Mouse (Mus musculus): ENCODE results near the gene Arhgap22. TPM values are rescaled to one million over a fixed set of nuclear protein-coding genes. Genes with fewer than 3 reads are reported as not detected.

Arhgap22 gene
- total and polyA plus RNA-seq, 2 experiments from 2014 or later, result 1.5 to 4.2 TPM

GRCm38 (mm10) chr14:33305645-33306281 lies 91.9 kb downstream of the Arhgap22 start:
- Histone ChIP-seq H3K4me3 (ENCODE audit: low read depth, low read length) (no peak overlapping the region), H3K4me2 (ENCODE audit: low read depth, low read length) (peak overlapping the region; percentile 8; the same call in 1 of the 2 replicates), H3K9me3 (replicated peaks; ENCODE audit: control insufficient read depth, low read length) (no peaks in the 10 kb centered on the region), H3K9ac (replicated peaks; ENCODE audit: low read depth, low read length) (no peak overlapping the region), H3K27me3 (ENCODE audit: control insufficient read depth, insufficient read depth, low read length) (peaks cover 4% of the 10 kb centered on the region; the same call in 1 of the 2 replicates), H3K4me1 (ENCODE audit: control insufficient read depth, insufficient read depth) (peaks cover 10% of the 10 kb centered on the region; the same call in 1 of the 2 replicates), H3K27ac (ENCODE audit: low read depth) (no peak overlapping the region), H3K36me3 (replicated peaks; ENCODE audit: control insufficient read depth, insufficient read depth, low read length) (no peaks in the 10 kb centered on the region)
- TF ChIP-seq EP300 (IDR thresholded peaks at IDR 0.05; ENCODE audit: low read depth) (no peak), CTCF (IDR thresholded peaks at IDR 0.05; ENCODE audit: low read depth) (no peak)
- peak; percentile 37; the same call in 1 of the 2 replicates for ATAC-seq (ENCODE audit: insufficient read depth, low read depth)
- WGBS, result 24% methylated on average over 12 of the region's 12 CpGs
- peak; percentile 42 for DNase-seq (ENCODE audit: low spot score)

GRCm38 (mm10) chr14:33310719-33311118 lies 96.9 kb downstream of the Arhgap22 start:
- peaks cover 15% of the 10 kb centered on the region; the same call in 1 of the 2 replicates for H3K27me3 ChIP-seq (ENCODE audit: control insufficient read depth, insufficient read depth, low read length)
- no peak for TF ChIP-seq EP300 (IDR thresholded peaks at IDR 0.05; ENCODE audit: low read depth)
- no peak for TF ChIP-seq CTCF (IDR thresholded peaks at IDR 0.05; ENCODE audit: low read depth)
- H3K9me3 ChIP-seq (replicated peaks; ENCODE audit: control insufficient read depth, low read length), result no peaks in the 10 kb centered on the region
- DNase-seq (ENCODE audit: low spot score), result no peak
- no peak overlapping the region for H3K27ac ChIP-seq (ENCODE audit: low read depth)
- H3K4me2 ChIP-seq (ENCODE audit: low read depth, low read length), result no peak overlapping the region
- H3K4me3 ChIP-seq (ENCODE audit: low read depth, low read length), result no peak overlapping the region
- peaks cover 4% of the 10 kb centered on the region; the same call in 1 of the 2 replicates for H3K4me1 ChIP-seq (ENCODE audit: control insufficient read depth, insufficient read depth)
- H3K9ac ChIP-seq (replicated peaks; ENCODE audit: low read depth, low read length), result no peak overlapping the region
- 25% methylated on average over 4 of the region's 4 CpGs for WGBS
- H3K36me3 ChIP-seq (replicated peaks; ENCODE audit: control insufficient read depth, insufficient read depth, low read length), result no peaks in the 10 kb centered on the region
- no peak for ATAC-seq (ENCODE audit: insufficient read depth, low read depth)

DNA sequence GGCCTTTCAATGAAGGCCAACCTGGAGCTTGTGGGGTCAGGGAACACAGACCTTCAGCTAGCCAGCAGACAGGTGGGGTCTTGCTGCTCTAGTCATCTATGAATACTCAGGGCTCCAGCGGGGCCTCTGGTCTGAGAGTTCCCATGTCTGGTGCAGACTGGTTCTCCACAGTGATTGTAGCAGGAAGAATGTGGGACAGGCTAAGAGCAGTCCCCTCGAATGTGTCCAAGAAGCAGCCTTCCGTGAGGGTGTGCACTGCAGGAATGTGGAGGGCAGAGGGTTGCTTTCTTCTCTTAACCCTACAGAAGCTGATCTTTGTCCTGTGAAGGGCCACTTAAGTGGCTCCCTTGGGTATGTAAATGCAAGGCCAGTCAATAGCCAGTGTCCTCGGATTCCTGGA lies 98.5 kb downstream of the Arhgap22 start:
- H3K27ac ChIP-seq (ENCODE audit: low read depth), result no peak overlapping the region
- TF ChIP-seq EP300 (IDR thresholded peaks at IDR 0.05; ENCODE audit: low read depth), result no peak
- TF ChIP-seq CTCF (IDR thresholded peaks at IDR 0.05; ENCODE audit: low read depth), result no peak
- H3K9me3 ChIP-seq (replicated peaks; ENCODE audit: control insufficient read depth, low read length), result no peaks in the 10 kb centered on the region
- no peak overlapping the region for H3K4me2 ChIP-seq (ENCODE audit: low read depth, low read length)
- no peak for DNase-seq (ENCODE audit: low spot score)
- no peak for ATAC-seq (ENCODE audit: insufficient read depth, low read depth)
- H3K36me3 ChIP-seq (replicated peaks; ENCODE audit: control insufficient read depth, insufficient read depth, low read length), result no peaks in the 10 kb centered on the region
- WGBS, result 56% methylated on average over 4 of the region's 4 CpGs
- H3K9ac ChIP-seq (replicated peaks; ENCODE audit: low read depth, low read length), result no peak overlapping the region
- H3K4me1 ChIP-seq (ENCODE audit: control insufficient read depth, insufficient read depth), result no peaks in the 10 kb centered on the region
- no peak overlapping the region for H3K4me3 ChIP-seq (ENCODE audit: low read depth, low read length)
- peaks cover 22% of the 10 kb centered on the region; the same call in 1 of the 2 replicates for H3K27me3 ChIP-seq (ENCODE audit: control insufficient read depth, insufficient read depth, low read length)

GRCm38 (mm10) chr14:33313624-33314023 lies 99.8 kb downstream of the Arhgap22 start:
- TF ChIP-seq EP300 (IDR thresholded peaks at IDR 0.05; ENCODE audit: low read depth) (no peak), CTCF (IDR thresholded peaks at IDR 0.05; ENCODE audit: low read depth) (peak; percentile 97)
- Histone ChIP-seq H3K4me3 (ENCODE audit: low read depth, low read length) (no peak overlapping the region), H3K9me3 (replicated peaks; ENCODE audit: control insufficient read depth, low read length) (no peaks in the 10 kb centered on the region), H3K4me1 (ENCODE audit: control insufficient read depth, insufficient read depth) (no peaks in the 10 kb centered on the region), H3K36me3 (replicated peaks; ENCODE audit: control insufficient read depth, insufficient read depth, low read length) (no peaks in the 10 kb centered on the region), H3K9ac (replicated peaks; ENCODE audit: low read depth, low read length) (no peak overlapping the region), H3K27ac (ENCODE audit: low read depth) (no peak overlapping the region), H3K4me2 (ENCODE audit: low read depth, low read length) (no peak overlapping the region), H3K27me3 (ENCODE audit: control insufficient read depth, insufficient read depth, low read length) (peaks cover 27% of the 10 kb centered on the region; the same call in 1 of the 2 replicates)
- DNase-seq (ENCODE audit: low spot score) (peak; percentile 78), ATAC-seq (ENCODE audit: insufficient read depth, low read depth) (peak; percentile 67)
- WGBS, result 2% methylated on average over 4 of the region's 4 CpGs

GRCm38 (mm10) chr14:33314160-33314559 lies 100.3 kb downstream of the Arhgap22 start:
- Histone ChIP-seq H3K36me3 (replicated peaks; ENCODE audit: control insufficient read depth, insufficient read depth, low read length) (no peaks in the 10 kb centered on the region), H3K27me3 (ENCODE audit: control insufficient read depth, insufficient read depth, low read length) (peaks cover 23% of the 10 kb centered on the region; the same call in 1 of the 2 replicates), H3K4me1 (ENCODE audit: control insufficient read depth, insufficient read depth) (no peaks in the 10 kb centered on the region), H3K27ac (ENCODE audit: low read depth) (no peak overlapping the region), H3K9ac (replicated peaks; ENCODE audit: low read depth, low read length) (no peak overlapping the region), H3K9me3 (replicated peaks; ENCODE audit: control insufficient read depth, low read length) (no peaks in the 10 kb centered on the region), H3K4me3 (ENCODE audit: low read depth, low read length) (no peak overlapping the region), H3K4me2 (ENCODE audit: low read depth, low read length) (no peak overlapping the region)
- no peak for ATAC-seq (ENCODE audit: insufficient read depth, low read depth)
- no peak for DNase-seq (ENCODE audit: low spot score)
- no peak for TF ChIP-seq CTCF (IDR thresholded peaks at IDR 0.05; ENCODE audit: low read depth)
- TF ChIP-seq EP300 (IDR thresholded peaks at IDR 0.05; ENCODE audit: low read depth), result no peak
- WGBS, result 44% methylated on average over 7 of the region's 7 CpGs
